Mouse (Mus musculus): Measurements from ENCODE around the gene 4933407L21Rik.
A peak's percentile ranks its signal among the peaks of the same experiment; 100 is the strongest.

Gene 4933407L21Rik

GRCm38 (mm10) chr1:85928057-85928687, at the start of gene 4933407L21Rik:
TSS of gene 4933407L21Rik (plus strand) at chr1:85928483.
- DNase-seq (ENCODE audit: low spot score in 2 of 2): no peak

GRCm38 (mm10) chr1:85882003-85882402, 46.3 kb upstream of the 4933407L21Rik start:
- no peak for DNase-seq (ENCODE audit: low spot score in 2 of 2)

GRCm38 (mm10) chr1:85887221-85887620, 41.1 kb upstream of the 4933407L21Rik start:
- DNase-seq (ENCODE audit: low spot score in 2 of 2): no peak

- DNase-seq (ENCODE audit: low spot score in 2 of 2): peak; percentile 85 to 93
Measured at GRCm38 (mm10) chr1:85894231-85894747, 34.0 kb upstream of the 4933407L21Rik start, which contains the start of gene Itm2c. TSS of gene Itm2c (plus strand) at chr1:85894281.

- peak in 1 of 2 experiments; percentile 30 for DNase-seq (ENCODE audit: low spot score in 2 of 2)
Measured at GRCm38 (mm10) chr1:85894748-85895360, 33.4 kb upstream of the 4933407L21Rik start.

- DNase-seq (ENCODE audit: low spot score in 2 of 2): peak in 1 of 2 experiments; percentile 44
Measured at GRCm38 (mm10) chr1:85895391-85895837, 32.9 kb upstream of the 4933407L21Rik start.

GRCm38 (mm10) chr1:85896110-85896509, 32.2 kb upstream of the 4933407L21Rik start:
- DNase-seq (ENCODE audit: low spot score in 2 of 2): no peak

GRCm38 (mm10) chr1:85896781-85897700, 31.2 kb upstream of the 4933407L21Rik start:
- DNase-seq (ENCODE audit: low spot score in 2 of 2): no peak

GRCm38 (mm10) chr1:85897901-85898760, 30.2 kb upstream of the 4933407L21Rik start:
- DNase-seq (ENCODE audit: low spot score in 2 of 2): no peak

GRCm38 (mm10) chr1:85898761-85899387, 29.4 kb upstream of the 4933407L21Rik start:
- DNase-seq (ENCODE audit: low spot score in 2 of 2): no peak

GRCm38 (mm10) chr1:85899388-85899761, 28.9 kb upstream of the 4933407L21Rik start:
- DNase-seq (ENCODE audit: low spot score in 2 of 2): no peak

- DNase-seq (ENCODE audit: low spot score in 2 of 2): no peak
Measured at GRCm38 (mm10) chr1:85900521-85901333, 27.6 kb upstream of the 4933407L21Rik start.

GRCm38 (mm10) chr1:85901516-85902107, 26.7 kb upstream of the 4933407L21Rik start:
- DNase-seq (ENCODE audit: low spot score in 2 of 2): no peak

- DNase-seq (ENCODE audit: low spot score in 2 of 2): no peak
Measured at GRCm38 (mm10) chr1:85902108-85902561, 26.1 kb upstream of the 4933407L21Rik start.

- DNase-seq (ENCODE audit: low spot score in 2 of 2): no peak
Measured at GRCm38 (mm10) chr1:85906892-85907291, 21.4 kb upstream of the 4933407L21Rik start.

- no peak for DNase-seq (ENCODE audit: low spot score in 2 of 2)
Measured at GRCm38 (mm10) chr1:85908754-85909590, 19.3 kb upstream of the 4933407L21Rik start.

GRCm38 (mm10) chr1:85913078-85913755, 15.1 kb upstream of the 4933407L21Rik start:
- DNase-seq (ENCODE audit: low spot score in 2 of 2): no peak

- no peak for DNase-seq (ENCODE audit: low spot score in 2 of 2)
Measured at GRCm38 (mm10) chr1:85915890-85916289, 12.4 kb upstream of the 4933407L21Rik start.

Measured in urinary bladder, postnatal 4 days (tissue).